Mouse (Mus musculus): ENCODE measurements around the gene Hsf2bp. TPM values are rescaled to one million over a fixed set of nuclear protein-coding genes. Genes with fewer than 3 reads are reported as not detected.

Hsf2bp gene
- polyA plus RNA-seq, 1 experiment from 2014 or later = 0.13 TPM

DNA sequence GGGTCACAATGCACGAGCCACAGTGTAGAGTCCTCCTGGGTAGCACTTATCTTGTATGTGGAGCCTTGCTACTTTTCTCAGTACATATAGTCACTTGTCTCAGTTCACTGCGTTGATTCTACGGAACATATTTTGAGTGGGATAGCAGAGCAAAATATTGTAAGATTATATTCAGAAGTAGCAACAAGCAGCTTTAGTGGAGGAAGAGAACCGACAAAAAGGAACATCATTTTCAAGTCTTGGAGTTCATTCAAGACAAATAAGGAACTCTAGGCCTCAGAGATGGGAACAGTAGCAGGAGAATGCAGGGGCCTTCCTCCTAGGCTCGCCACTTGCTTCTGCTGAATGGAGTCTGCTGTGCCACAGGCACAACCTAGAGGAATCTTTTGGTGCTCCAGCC is 10.4 kb upstream of the Hsf2bp start:
- no peak overlapping the region for H3K4me2 ChIP-seq (ENCODE audit: low read depth, low read length)
- no peaks in the 10 kb centered on the region for H3K9me3 ChIP-seq (replicated peaks; ENCODE audit: control insufficient read depth, low read length)
- H3K36me3 ChIP-seq (ENCODE audit: control insufficient read depth, insufficient read depth) = peaks cover 20% of the 10 kb centered on the region
- H3K4me3 ChIP-seq (ENCODE audit: low read length) = no peak overlapping the region
- no peaks in the 10 kb centered on the region for H3K4me1 ChIP-seq (ENCODE audit: control insufficient read depth, insufficient read depth, low read length)
- WGBS = 81% methylated on average over 5 of the region's 5 CpGs
- ATAC-seq (replicated peaks; ENCODE audit: extremely low read depth, insufficient read depth, low FRiP score) = no peak
- no peak overlapping the region for H3K9ac ChIP-seq (ENCODE audit: low read length)
- no peak overlapping the region for H3K27ac ChIP-seq (ENCODE audit: low read length)
- H3K27me3 ChIP-seq (ENCODE audit: control insufficient read depth, insufficient read depth, low read length) = no peaks in the 10 kb centered on the region

DNA sequence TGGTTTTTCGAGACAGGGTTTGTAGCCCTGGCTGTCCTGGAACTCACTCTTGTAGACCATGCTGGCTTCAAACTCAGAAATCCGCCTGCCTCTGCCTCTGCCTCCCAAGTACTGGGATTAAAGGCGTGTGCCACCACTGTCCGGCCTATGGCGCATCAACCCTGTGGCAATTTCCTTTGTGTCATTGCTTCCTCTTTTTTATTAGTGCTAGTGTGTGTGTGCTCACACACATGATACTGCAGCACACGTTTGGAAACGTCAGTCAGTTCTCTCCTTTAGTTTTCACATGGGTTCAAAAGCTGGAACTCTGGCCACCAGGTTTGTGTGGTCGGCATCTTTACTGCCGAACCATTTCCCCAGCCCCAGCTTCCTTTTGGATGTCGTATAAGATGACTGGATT is 4.1 kb upstream of the Hsf2bp start:
- no peak for ATAC-seq (replicated peaks; ENCODE audit: extremely low read depth, insufficient read depth, low FRiP score)
- H3K4me3 ChIP-seq (ENCODE audit: low read length) = no peak overlapping the region
- no peak overlapping the region for H3K4me2 ChIP-seq (ENCODE audit: low read depth, low read length)
- H3K36me3 ChIP-seq (ENCODE audit: control insufficient read depth, insufficient read depth) = no peaks in the 10 kb centered on the region
- H3K9me3 ChIP-seq (replicated peaks; ENCODE audit: control insufficient read depth, low read length) = no peaks in the 10 kb centered on the region
- WGBS = 78% methylated on average over 10 of the region's 10 CpGs
- H3K4me1 ChIP-seq (ENCODE audit: control insufficient read depth, insufficient read depth, low read length) = peaks cover 14% of the 10 kb centered on the region
- H3K27me3 ChIP-seq (ENCODE audit: control insufficient read depth, insufficient read depth, low read length) = no peaks in the 10 kb centered on the region
- H3K9ac ChIP-seq (ENCODE audit: low read length) = no peak overlapping the region
- no peak overlapping the region for H3K27ac ChIP-seq (ENCODE audit: low read length)

DNA sequence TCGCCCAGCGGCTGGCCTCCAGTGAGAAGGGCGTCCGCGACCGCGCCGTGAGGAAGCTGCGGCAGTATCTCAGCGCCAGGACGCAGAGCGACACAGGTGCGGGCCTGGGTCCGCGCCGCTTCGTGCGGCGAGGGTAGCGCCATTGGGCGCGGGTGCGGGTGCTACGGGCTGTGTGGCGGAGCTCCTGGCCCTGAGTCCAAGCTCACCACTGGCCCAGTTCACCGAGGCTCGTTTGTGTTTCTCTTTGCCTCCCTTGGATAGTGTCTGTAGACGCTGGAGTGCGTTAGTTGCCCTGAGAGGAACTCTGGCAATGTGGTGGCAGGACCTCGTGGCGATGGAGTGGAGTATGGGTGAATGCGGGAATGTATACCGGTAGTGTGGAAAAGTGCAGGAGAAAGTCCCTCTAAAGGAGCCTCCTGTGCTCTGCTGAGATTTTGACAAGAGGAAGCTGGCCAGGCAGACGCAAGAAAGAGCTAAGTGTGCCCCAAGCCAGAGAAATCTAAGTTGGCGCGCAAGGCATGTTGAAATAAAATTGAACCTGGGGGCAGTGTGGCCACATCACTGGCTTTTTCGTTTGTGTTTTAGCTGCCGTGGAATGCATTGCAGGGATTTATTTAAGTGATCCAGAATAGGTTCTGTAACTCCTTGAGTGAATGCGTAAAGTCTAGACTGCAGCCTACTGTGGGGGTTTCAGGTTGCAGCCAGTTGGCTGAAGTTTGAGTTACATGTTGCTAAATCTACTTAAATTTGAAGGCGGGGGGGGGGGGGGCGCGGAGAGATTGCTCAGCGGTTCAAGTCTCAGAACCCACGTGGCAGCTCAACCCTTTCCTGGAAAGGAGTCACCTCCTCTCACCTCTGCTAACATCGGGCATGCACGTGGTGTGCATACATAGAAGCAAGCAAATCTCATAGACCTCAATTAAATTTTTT is 625 bp upstream of the Hsf2bp start:
- Histone ChIP-seq H3K4me2 (ENCODE audit: low read depth, low read length) (peak overlapping the region; percentile 85), H3K36me3 (ENCODE audit: control insufficient read depth, insufficient read depth) (no peaks in the 10 kb centered on the region), H3K27ac (ENCODE audit: low read length) (peak overlapping the region; percentile 79), H3K4me3 (ENCODE audit: low read length) (peak overlapping the region; percentile 89), H3K9me3 (replicated peaks; ENCODE audit: control insufficient read depth, low read length) (no peaks in the 10 kb centered on the region), H3K27me3 (ENCODE audit: control insufficient read depth, insufficient read depth, low read length) (no peaks in the 10 kb centered on the region), H3K4me1 (ENCODE audit: control insufficient read depth, insufficient read depth, low read length) (peaks cover 14% of the 10 kb centered on the region), H3K9ac (ENCODE audit: low read length) (peak overlapping the region; percentile 91)
- under 1% methylated on average over 46 of the region's 46 CpGs for WGBS
- ATAC-seq (replicated peaks; ENCODE audit: extremely low read depth, insufficient read depth, low FRiP score) = peak; percentile 53

DNA sequence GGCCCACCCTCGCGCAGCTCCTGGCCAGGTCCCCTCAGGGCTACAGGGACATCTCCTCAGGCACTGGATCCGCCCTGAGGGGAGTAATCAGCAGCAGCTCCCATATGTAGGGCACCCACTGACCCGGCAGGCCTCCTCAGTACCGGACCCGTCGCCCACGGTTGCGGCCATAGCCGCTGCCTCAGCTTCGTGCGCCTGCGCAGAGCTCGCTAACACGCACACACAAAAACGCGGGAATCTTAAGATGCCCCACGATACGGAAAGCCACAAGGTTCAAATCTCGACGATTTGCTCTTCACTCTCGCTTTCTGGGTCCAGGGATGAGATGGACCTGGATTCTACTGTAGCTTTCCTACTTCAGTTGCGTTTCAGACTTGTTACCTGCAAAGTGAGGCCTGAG is 1.8 kb downstream of the Hsf2bp start:
- no peak overlapping the region for H3K4me3 ChIP-seq (ENCODE audit: low read length)
- H3K27me3 ChIP-seq (ENCODE audit: control insufficient read depth, insufficient read depth, low read length) = no peaks in the 10 kb centered on the region
- H3K9me3 ChIP-seq (replicated peaks; ENCODE audit: control insufficient read depth, low read length) = no peaks in the 10 kb centered on the region
- H3K9ac ChIP-seq (ENCODE audit: low read length) = no peak overlapping the region
- ATAC-seq (replicated peaks; ENCODE audit: extremely low read depth, insufficient read depth, low FRiP score) = no peak
- 87% methylated on average over 23 of the region's 23 CpGs for WGBS
- H3K4me1 ChIP-seq (ENCODE audit: control insufficient read depth, insufficient read depth, low read length) = peaks cover 14% of the 10 kb centered on the region
- H3K36me3 ChIP-seq (ENCODE audit: control insufficient read depth, insufficient read depth) = no peaks in the 10 kb centered on the region
- no peak overlapping the region for H3K4me2 ChIP-seq (ENCODE audit: low read depth, low read length)
- H3K27ac ChIP-seq (ENCODE audit: low read length) = no peak overlapping the region

DNA sequence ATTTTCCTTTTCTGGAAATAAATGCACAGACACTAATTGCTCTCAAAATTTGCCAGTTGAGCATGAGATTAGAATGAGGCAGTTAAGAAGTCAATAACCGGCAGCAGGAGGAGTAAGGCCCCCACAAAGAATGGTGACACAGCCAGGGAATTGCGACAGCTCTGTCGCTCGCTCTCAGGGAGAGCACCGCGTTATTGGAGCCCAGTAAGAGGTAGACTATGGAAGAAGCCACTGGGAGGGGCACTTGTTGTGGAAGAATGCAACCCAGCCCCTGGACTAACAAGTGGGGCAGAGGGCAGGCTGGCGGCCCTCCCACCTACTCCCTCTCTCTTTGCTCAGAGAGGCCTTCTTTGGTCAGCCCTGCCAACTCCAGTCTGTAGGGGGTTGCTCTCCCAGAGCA is 4.5 kb downstream of the Hsf2bp start:
- H3K9me3 ChIP-seq (replicated peaks; ENCODE audit: control insufficient read depth, low read length) = no peaks in the 10 kb centered on the region
- H3K4me2 ChIP-seq (ENCODE audit: low read depth, low read length) = no peak overlapping the region
- H3K36me3 ChIP-seq (ENCODE audit: control insufficient read depth, insufficient read depth) = no peaks in the 10 kb centered on the region
- H3K4me1 ChIP-seq (ENCODE audit: control insufficient read depth, insufficient read depth, low read length) = peaks cover 4% of the 10 kb centered on the region
- no peak for ATAC-seq (replicated peaks; ENCODE audit: extremely low read depth, insufficient read depth, low FRiP score)
- no peak overlapping the region for H3K9ac ChIP-seq (ENCODE audit: low read length)
- WGBS = 65% methylated on average over 7 of the region's 7 CpGs
- no peak overlapping the region for H3K4me3 ChIP-seq (ENCODE audit: low read length)
- no peak overlapping the region for H3K27ac ChIP-seq (ENCODE audit: low read length)
- no peaks in the 10 kb centered on the region for H3K27me3 ChIP-seq (ENCODE audit: control insufficient read depth, insufficient read depth, low read length)

DNA sequence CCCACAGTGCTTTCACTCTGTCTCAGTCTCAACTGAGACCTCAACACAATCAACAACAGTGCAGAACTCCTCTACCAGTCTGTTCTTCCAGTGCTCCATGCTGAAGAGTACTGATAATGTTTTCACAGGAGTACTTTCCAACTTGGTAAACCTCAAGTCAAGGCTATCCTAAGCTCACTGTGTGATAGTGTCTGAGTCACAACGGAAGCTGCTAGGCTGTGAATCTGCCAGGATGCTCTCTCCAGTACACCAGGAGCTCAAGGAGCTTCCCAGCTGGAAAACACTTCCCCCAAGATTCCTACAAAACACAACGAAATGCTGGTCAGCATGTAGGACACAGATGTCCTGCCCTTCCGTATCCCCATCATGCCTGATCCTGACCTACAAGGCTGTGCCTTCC is 7.8 kb downstream of the Hsf2bp start:
- Histone ChIP-seq H3K9me3 (replicated peaks; ENCODE audit: control insufficient read depth, low read length) (no peaks in the 10 kb centered on the region), H3K4me2 (ENCODE audit: low read depth, low read length) (no peak overlapping the region), H3K36me3 (ENCODE audit: control insufficient read depth, insufficient read depth) (no peaks in the 10 kb centered on the region), H3K27me3 (ENCODE audit: control insufficient read depth, insufficient read depth, low read length) (no peaks in the 10 kb centered on the region), H3K27ac (ENCODE audit: low read length) (no peak overlapping the region), H3K4me1 (ENCODE audit: control insufficient read depth, insufficient read depth, low read length) (peaks cover 5% of the 10 kb centered on the region), H3K4me3 (ENCODE audit: low read length) (no peak overlapping the region), H3K9ac (ENCODE audit: low read length) (no peak overlapping the region)
- ATAC-seq (replicated peaks; ENCODE audit: extremely low read depth, insufficient read depth, low FRiP score) = no peak
- WGBS = 73% methylated on average over 3 of the region's 3 CpGs

DNA sequence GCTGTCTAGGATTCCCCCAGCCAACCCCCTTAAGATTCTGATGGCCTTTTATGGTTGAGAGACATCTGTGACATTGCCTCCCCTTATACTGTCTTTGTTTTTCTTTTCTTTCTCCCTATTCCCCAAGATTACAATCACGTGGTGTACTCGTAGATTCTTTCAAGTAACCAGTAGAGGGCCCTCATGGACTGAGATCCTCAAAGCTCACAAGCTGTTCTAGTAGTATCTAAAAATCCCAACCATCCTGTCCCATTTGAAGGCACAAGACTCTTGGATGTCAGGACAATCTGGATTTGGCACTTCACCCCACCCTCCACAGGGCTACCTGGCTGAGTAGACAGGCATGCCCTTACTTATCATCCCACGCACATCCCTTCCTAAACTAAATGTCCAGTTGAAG is 8.5 kb downstream of the Hsf2bp start:
- Histone ChIP-seq H3K36me3 (ENCODE audit: control insufficient read depth, insufficient read depth) (no peaks in the 10 kb centered on the region), H3K9ac (ENCODE audit: low read length) (no peak overlapping the region), H3K4me2 (ENCODE audit: low read depth, low read length) (no peak overlapping the region), H3K9me3 (replicated peaks; ENCODE audit: control insufficient read depth, low read length) (no peaks in the 10 kb centered on the region), H3K27ac (ENCODE audit: low read length) (no peak overlapping the region), H3K4me1 (ENCODE audit: control insufficient read depth, insufficient read depth, low read length) (peaks cover 9% of the 10 kb centered on the region), H3K27me3 (ENCODE audit: control insufficient read depth, insufficient read depth, low read length) (no peaks in the 10 kb centered on the region), H3K4me3 (ENCODE audit: low read length) (no peak overlapping the region)
- WGBS = 29% methylated on average over 3 of the region's 3 CpGs
- 0 out of 2 replicates have a peak, but pooled peaks have one; percentile 33 for ATAC-seq (replicated peaks; ENCODE audit: extremely low read depth, insufficient read depth, low FRiP score)

DNA sequence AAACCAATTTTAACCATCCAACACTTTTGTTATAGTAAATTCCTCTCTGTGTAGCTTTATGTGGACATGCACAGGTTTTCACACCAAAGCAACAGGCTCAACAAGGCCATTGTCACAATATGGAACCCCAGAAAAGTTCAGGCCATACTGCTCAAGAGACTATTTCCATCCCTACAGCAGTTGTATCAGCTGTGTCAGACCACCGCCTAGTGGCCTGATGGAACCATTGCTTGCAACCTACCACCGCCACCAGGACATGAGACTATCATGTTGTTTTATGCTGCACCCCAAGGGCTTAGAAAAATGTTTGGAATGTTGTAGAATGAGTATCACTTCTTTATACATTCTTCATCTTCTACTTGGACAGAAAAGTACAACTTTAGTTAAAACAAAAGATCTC is 10.8 kb downstream of the Hsf2bp start:
- 12% methylated on average over 2 of the region's 2 CpGs for WGBS
- H3K27me3 ChIP-seq (ENCODE audit: control insufficient read depth, insufficient read depth, low read length) = no peaks in the 10 kb centered on the region
- H3K9ac ChIP-seq (ENCODE audit: low read length) = no peak overlapping the region
- peaks cover 9% of the 10 kb centered on the region for H3K4me1 ChIP-seq (ENCODE audit: control insufficient read depth, insufficient read depth, low read length)
- no peak overlapping the region for H3K4me3 ChIP-seq (ENCODE audit: low read length)
- no peak overlapping the region for H3K4me2 ChIP-seq (ENCODE audit: low read depth, low read length)
- H3K27ac ChIP-seq (ENCODE audit: low read length) = no peak overlapping the region
- no peaks in the 10 kb centered on the region for H3K9me3 ChIP-seq (replicated peaks; ENCODE audit: control insufficient read depth, low read length)
- H3K36me3 ChIP-seq (ENCODE audit: control insufficient read depth, insufficient read depth) = no peaks in the 10 kb centered on the region
- ATAC-seq (replicated peaks; ENCODE audit: extremely low read depth, insufficient read depth, low FRiP score) = peak; percentile 81

DNA sequence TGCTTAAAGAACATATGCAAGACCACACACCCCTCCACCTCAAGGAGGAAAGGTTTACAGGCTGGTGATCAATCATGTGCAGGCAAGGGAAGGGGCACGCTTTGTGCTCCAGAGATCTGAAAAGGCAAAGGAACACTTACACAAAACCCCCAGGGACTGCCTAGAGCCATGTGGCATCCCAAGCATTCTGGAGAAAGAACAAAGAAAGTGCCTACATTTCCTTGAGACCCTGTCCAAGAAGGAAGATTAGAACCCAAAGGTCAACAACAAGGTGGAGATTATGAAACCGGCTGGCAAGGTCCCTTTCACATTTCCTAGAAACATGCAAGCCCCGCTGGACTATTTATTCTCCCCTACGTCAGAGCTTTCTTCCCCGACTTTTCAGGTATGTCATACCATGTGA is 11.5 kb downstream of the Hsf2bp start:
- H3K4me1 ChIP-seq (ENCODE audit: control insufficient read depth, insufficient read depth, low read length) = peaks cover 9% of the 10 kb centered on the region
- no peaks in the 10 kb centered on the region for H3K36me3 ChIP-seq (ENCODE audit: control insufficient read depth, insufficient read depth)
- H3K27me3 ChIP-seq (ENCODE audit: control insufficient read depth, insufficient read depth, low read length) = no peaks in the 10 kb centered on the region
- ATAC-seq (replicated peaks; ENCODE audit: extremely low read depth, insufficient read depth, low FRiP score) = no peak
- H3K27ac ChIP-seq (ENCODE audit: low read length) = no peak overlapping the region
- H3K4me3 ChIP-seq (ENCODE audit: low read length) = no peak overlapping the region
- no peaks in the 10 kb centered on the region for H3K9me3 ChIP-seq (replicated peaks; ENCODE audit: control insufficient read depth, low read length)
- WGBS = 59% methylated on average over 5 of the region's 5 CpGs
- no peak overlapping the region for H3K4me2 ChIP-seq (ENCODE audit: low read depth, low read length)
- H3K9ac ChIP-seq (ENCODE audit: low read length) = no peak overlapping the region
